Mouse (Mus musculus): ENCODE data around the gene Gm47985.
"Not testable (repeated sequence)": the region's sequence is repeated elsewhere in the genome, so short reads cannot be mapped to it uniquely, and the experiment has no call there.

Gm47985 gene

GRCm38 (mm10) chr1:151177937-151178271 is 4.4 kb upstream of the Gm47985 start:
- DNase-seq = no peak

- no peak for DNase-seq
Measured at GRCm38 (mm10) chr1:151178505-151179083, 3.7 kb upstream of the Gm47985 start.

GRCm38 (mm10) chr1:151180167-151180566 is 2.2 kb upstream of the Gm47985 start:
- no peak for DNase-seq

GRCm38 (mm10) chr1:151186186-151186585 is 3.8 kb downstream of the Gm47985 start:
- not testable (repeated sequence) for DNase-seq

GRCm38 (mm10) chr1:151186879-151187424 is 4.6 kb downstream of the Gm47985 start:
- not testable (repeated sequence) for DNase-seq

GRCm38 (mm10) chr1:151188469-151188868 is 6.1 kb downstream of the Gm47985 start:
- DNase-seq = no peak

GRCm38 (mm10) chr1:151192075-151192474 is 9.7 kb downstream of the Gm47985 start, which contains the start of gene Gm8947:
Gene Gm8947, plus strand, starts transcription at chr1:151192376.
- DNase-seq = not testable (repeated sequence)

- not testable (repeated sequence) for DNase-seq
Measured at GRCm38 (mm10) chr1:151192739-151193138, 10.4 kb downstream of the Gm47985 start.

GRCm38 (mm10) chr1:151195986-151196385 is 13.6 kb downstream of the Gm47985 start:
- not testable (repeated sequence) for DNase-seq

- DNase-seq = not testable (repeated sequence)
Measured at GRCm38 (mm10) chr1:151196690-151197089, 14.4 kb downstream of the Gm47985 start.

- not testable (repeated sequence) for DNase-seq
Measured at GRCm38 (mm10) chr1:151198120-151198519, 15.8 kb downstream of the Gm47985 start, which contains the start of gene Gm47995. Gene Gm47995, plus strand, starts transcription at chr1:151198448.

- not testable (repeated sequence) for DNase-seq
Measured at GRCm38 (mm10) chr1:151200620-151201019, 18.3 kb downstream of the Gm47985 start.

GRCm38 (mm10) chr1:151202771-151203170 is 20.4 kb downstream of the Gm47985 start:
- not testable (repeated sequence) for DNase-seq

- DNase-seq = not testable (repeated sequence)
Measured at GRCm38 (mm10) chr1:151203818-151204217, 21.5 kb downstream of the Gm47985 start, which contains the start of gene 3110040M04Rik. Gene 3110040M04Rik, plus strand, starts transcription at chr1:151204121.

GRCm38 (mm10) chr1:151208493-151208892 is 26.2 kb downstream of the Gm47985 start:
- DNase-seq = not testable (repeated sequence)

- not testable (repeated sequence) for DNase-seq
Measured at GRCm38 (mm10) chr1:151208944-151209343, 26.6 kb downstream of the Gm47985 start.

- DNase-seq = not testable (repeated sequence)
Measured at GRCm38 (mm10) chr1:151209824-151210355, 27.6 kb downstream of the Gm47985 start, which contains the start of gene Gm47996. Gene Gm47996, plus strand, starts transcription at chr1:151210131.

GRCm38 (mm10) chr1:151211666-151212065 is 29.3 kb downstream of the Gm47985 start:
- not testable (repeated sequence) for DNase-seq

- no peak for DNase-seq
Measured at GRCm38 (mm10) chr1:151214862-151215261, 32.5 kb downstream of the Gm47985 start.

- no peak for DNase-seq
Measured at GRCm38 (mm10) chr1:151215985-151216384, 33.6 kb downstream of the Gm47985 start.

- no peak for DNase-seq
Measured at GRCm38 (mm10) chr1:151216417-151216816, 34.1 kb downstream of the Gm47985 start.

GRCm38 (mm10) chr1:151219045-151219444 is 36.7 kb downstream of the Gm47985 start:
- no peak for DNase-seq

- no peak for DNase-seq
Measured at GRCm38 (mm10) chr1:151220098-151220497, 37.8 kb downstream of the Gm47985 start.
